Mouse (Mus musculus): ENCODE measurements around the gene Rft1. TPM values are rescaled to one million over a fixed set of nuclear protein-coding genes. Genes with fewer than 3 reads are reported as not detected.

Rft1 gene
- total RNA-seq, 1 experiment, result 15.7 TPM

DNA sequence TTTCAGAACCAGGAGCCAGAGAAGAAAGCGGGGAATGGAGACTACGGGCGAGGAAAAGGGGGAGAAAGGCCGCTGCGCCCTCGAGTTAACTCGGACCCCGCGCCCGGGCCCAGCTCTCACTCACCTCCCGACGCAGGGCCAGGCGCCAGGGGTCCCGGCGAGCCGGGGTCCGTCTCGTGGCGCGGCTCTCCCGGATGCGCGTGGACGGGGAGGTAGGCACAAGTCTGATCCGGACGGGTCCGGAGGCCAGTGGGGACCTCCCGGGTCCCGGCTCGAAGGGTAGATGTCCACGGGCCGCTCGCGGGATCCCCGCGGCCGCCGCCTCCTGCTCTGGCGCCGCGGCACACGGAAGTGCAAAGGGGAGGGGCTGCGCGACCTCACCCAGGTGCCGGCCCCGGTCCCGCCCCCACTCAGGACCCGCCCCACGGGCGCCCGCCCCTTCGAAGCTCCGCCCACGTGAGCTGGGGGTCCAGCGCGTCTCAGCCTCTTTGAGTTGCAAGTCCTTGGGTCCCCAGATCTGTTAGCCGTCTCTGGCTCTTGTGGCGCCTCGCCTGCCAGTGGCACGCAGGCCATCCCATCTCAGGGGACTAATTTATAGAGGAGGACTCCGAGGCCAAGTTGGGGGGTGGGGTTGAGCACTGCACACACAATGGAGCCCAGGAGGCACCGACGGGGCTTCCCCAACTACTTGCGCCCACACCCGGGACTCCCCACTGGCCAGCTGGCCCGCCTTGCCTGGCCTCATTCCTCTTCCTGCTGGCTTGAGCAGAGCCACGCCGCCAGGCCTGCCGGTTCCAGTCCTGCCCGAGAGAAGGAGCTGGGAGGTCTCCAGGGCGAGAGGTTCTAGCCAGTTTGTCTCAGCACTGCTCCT lies 28.1 kb upstream of the Rft1 start, which contains the start of gene Prkcd:
Gene Prkcd, minus strand, starts transcription at position 355 of the 871 bp plus-strand sequence.
- Histone ChIP-seq H3K9ac (ENCODE audit: insufficient read depth, low read depth, low read length, poor library complexity, severe bottlenecking) (peak within 1 kb of the TSS; percentile 82), H3K9me3 (ENCODE audit: control insufficient read depth, insufficient read depth, low read depth, low read length) (no peaks in the 10 kb centered on the region), H3K4me1 (ENCODE audit: control insufficient read depth in 2 of 2, insufficient read depth in 2 of 2, low read length in 2 of 2, poor library complexity in 1 of 2) (peaks cover 0 to 5% of the 10 kb centered on the region in 2 experiments; a peak in 2 of 4 replicates), H3K27ac (ENCODE audit: insufficient read depth, low read depth, low read length, poor library complexity, severe bottlenecking) (no peak within 1 kb of the TSS), H3K36me3 (ENCODE audit: control insufficient read depth, insufficient read depth, low read length, poor library complexity, severe bottlenecking) (no peaks in the 10 kb centered on the region), H3K4me3 (ENCODE audit: insufficient read depth in 1 of 2, low read depth in 1 of 2, low read length in 2 of 2, poor library complexity in 1 of 2, severe bottlenecking in 1 of 2) (peak within 1 kb of the TSS; percentile 89 to 99)
- in situ Hi-C loops (cut with MboI; ENCODE audit: low sequenced_read_pairs in 2 of 2, unreplicated experiment in 2 of 2), result no loop called here
- peak; percentile 67 for DNase-seq (ENCODE audit: low read depth, low spot score)
- no peak for TF ChIP-seq CHD2 (IDR thresholded peaks at IDR 0.05; ENCODE audit: low read depth, low read length)
- TF ChIP-seq MAFK (IDR thresholded peaks at IDR 0.05; ENCODE audit: insufficient read depth, low read depth, low read length), result no peak
- no peak for TF ChIP-seq HCFC1 (IDR thresholded peaks at IDR 0.05; ENCODE audit: borderline replicate concordance, insufficient read depth, low read length)
- no peak for TF ChIP-seq ZC3H11A (IDR thresholded peaks at IDR 0.05; ENCODE audit: borderline replicate concordance, low read depth, low read length)
- no peak for TF ChIP-seq ZNF384 (IDR thresholded peaks at IDR 0.05; ENCODE audit: low read depth, low read length)

DNA sequence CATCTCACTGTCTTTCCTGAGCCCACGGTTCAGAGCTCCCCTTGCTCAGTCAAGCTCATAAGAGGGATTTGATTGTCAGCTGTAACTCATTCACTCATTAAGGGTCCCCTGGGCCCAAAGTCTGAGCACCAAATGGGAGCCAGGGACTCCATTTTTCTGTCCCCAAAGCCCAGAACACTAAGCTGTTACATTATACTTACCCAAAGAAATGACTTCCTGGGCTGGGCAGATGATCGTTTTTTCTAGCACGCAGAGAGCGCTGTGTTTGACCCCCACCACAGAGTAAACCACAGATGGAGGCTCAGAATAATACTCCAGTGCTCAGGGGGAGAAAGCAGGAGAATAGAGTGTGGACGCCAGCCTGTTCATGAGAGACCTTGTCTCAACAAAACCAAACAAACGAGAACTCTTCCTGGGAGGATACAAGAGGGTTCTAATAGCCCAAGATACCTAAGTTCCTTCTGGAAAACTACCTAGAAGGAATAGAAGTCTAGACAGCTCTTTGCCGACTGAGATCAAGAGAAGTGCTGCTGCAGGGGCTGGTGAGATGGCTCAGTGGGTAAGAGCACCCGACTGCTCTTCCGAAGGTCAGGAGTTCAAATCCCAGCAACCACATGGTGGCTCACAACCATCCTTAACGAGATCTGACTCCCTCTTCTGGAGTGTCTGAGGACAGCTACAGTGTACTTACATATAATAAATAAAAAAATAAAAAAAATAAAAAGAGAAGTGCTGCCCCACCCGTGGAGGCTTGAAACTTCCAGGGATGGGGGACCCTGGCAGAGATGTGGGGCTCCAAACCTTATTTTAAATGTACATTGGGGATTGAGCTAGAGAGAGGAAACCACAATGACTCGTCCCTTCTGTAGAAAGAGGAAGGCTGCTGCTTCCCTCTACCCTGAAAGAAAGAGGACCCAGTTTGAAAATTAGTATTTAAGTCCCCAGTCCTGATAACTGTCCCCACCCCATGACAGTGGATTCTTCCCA lies 27.1 kb upstream of the Rft1 start:
- peak overlapping the region; percentile 32; the same call in 1 of the 2 replicates for H3K9ac ChIP-seq (ENCODE audit: insufficient read depth, low read depth, low read length, poor library complexity, severe bottlenecking)
- H3K9me3 ChIP-seq (ENCODE audit: control insufficient read depth, insufficient read depth, low read depth, low read length), result no peaks in the 10 kb centered on the region
- peaks cover 0 to 7% of the 10 kb centered on the region in 2 experiments; a peak in 3 of 4 replicates for H3K4me1 ChIP-seq (ENCODE audit: control insufficient read depth in 2 of 2, insufficient read depth in 2 of 2, low read length in 2 of 2, poor library complexity in 1 of 2)
- H3K27ac ChIP-seq (ENCODE audit: insufficient read depth, low read depth, low read length, poor library complexity, severe bottlenecking), result no peak overlapping the region
- H3K36me3 ChIP-seq (ENCODE audit: control insufficient read depth, insufficient read depth, low read length, poor library complexity, severe bottlenecking), result no peaks in the 10 kb centered on the region
- no peak for TF ChIP-seq MAFK (IDR thresholded peaks at IDR 0.05; ENCODE audit: insufficient read depth, low read depth, low read length)
- no peak for TF ChIP-seq ZNF384 (IDR thresholded peaks at IDR 0.05; ENCODE audit: low read depth, low read length)
- no peak for TF ChIP-seq ZC3H11A (IDR thresholded peaks at IDR 0.05; ENCODE audit: borderline replicate concordance, low read depth, low read length)
- no peak for TF ChIP-seq CHD2 (IDR thresholded peaks at IDR 0.05; ENCODE audit: low read depth, low read length)
- TF ChIP-seq HCFC1 (IDR thresholded peaks at IDR 0.05; ENCODE audit: borderline replicate concordance, insufficient read depth, low read length), result no peak
- peak overlapping the region; percentile 89 to 99 for H3K4me3 ChIP-seq (ENCODE audit: insufficient read depth in 1 of 2, low read depth in 1 of 2, low read length in 2 of 2, poor library complexity in 1 of 2, severe bottlenecking in 1 of 2)
- DNase-seq (ENCODE audit: low read depth, low spot score), result no peak
- in situ Hi-C loops (cut with MboI; ENCODE audit: low sequenced_read_pairs in 2 of 2, unreplicated experiment in 2 of 2), result no loop called here

DNA sequence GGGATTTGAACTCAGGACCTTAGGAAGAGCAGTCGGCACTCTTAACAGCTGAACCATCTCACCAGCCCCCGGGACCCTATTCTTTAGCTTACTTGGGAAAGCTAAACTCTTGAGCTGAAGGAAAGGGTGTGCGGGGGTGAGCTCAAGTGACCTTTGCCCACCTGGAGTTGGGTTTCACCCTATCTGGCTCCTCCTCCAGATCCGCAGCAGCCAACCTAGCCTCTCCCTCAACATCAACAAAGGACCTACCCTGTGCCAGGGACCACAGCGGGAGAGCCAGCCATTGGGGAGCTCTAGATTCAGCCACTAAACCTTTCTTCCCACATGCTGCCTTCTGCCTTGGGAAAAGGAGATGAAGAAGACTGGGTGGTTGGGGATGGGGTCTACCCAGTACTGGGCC lies 25.9 kb upstream of the Rft1 start:
- in situ Hi-C loops (cut with MboI; ENCODE audit: low sequenced_read_pairs in 2 of 2, unreplicated experiment in 2 of 2), result no loop called here
- no peak overlapping the region for H3K9ac ChIP-seq (ENCODE audit: insufficient read depth, low read depth, low read length, poor library complexity, severe bottlenecking)
- H3K4me1 ChIP-seq (ENCODE audit: control insufficient read depth in 2 of 2, insufficient read depth in 2 of 2, low read length in 2 of 2, poor library complexity in 1 of 2), result peaks cover 0 to 16% of the 10 kb centered on the region in 2 experiments; a peak in 3 of 4 replicates
- H3K27ac ChIP-seq (ENCODE audit: insufficient read depth, low read depth, low read length, poor library complexity, severe bottlenecking), result no peak overlapping the region
- no peak overlapping the region for H3K4me3 ChIP-seq (ENCODE audit: insufficient read depth in 1 of 2, low read depth in 1 of 2, low read length in 2 of 2, poor library complexity in 1 of 2, severe bottlenecking in 1 of 2)
- TF ChIP-seq HCFC1 (IDR thresholded peaks at IDR 0.05; ENCODE audit: borderline replicate concordance, insufficient read depth, low read length), result no peak
- no peak for TF ChIP-seq ZNF384 (IDR thresholded peaks at IDR 0.05; ENCODE audit: low read depth, low read length)
- TF ChIP-seq ZC3H11A (IDR thresholded peaks at IDR 0.05; ENCODE audit: borderline replicate concordance, low read depth, low read length), result no peak
- no peak for TF ChIP-seq MAFK (IDR thresholded peaks at IDR 0.05; ENCODE audit: insufficient read depth, low read depth, low read length)
- TF ChIP-seq CHD2 (IDR thresholded peaks at IDR 0.05; ENCODE audit: low read depth, low read length), result no peak
- DNase-seq (ENCODE audit: low read depth, low spot score), result no peak
- H3K9me3 ChIP-seq (ENCODE audit: control insufficient read depth, insufficient read depth, low read depth, low read length), result no peaks in the 10 kb centered on the region
- H3K36me3 ChIP-seq (ENCODE audit: control insufficient read depth, insufficient read depth, low read length, poor library complexity, severe bottlenecking), result no peaks in the 10 kb centered on the region

DNA sequence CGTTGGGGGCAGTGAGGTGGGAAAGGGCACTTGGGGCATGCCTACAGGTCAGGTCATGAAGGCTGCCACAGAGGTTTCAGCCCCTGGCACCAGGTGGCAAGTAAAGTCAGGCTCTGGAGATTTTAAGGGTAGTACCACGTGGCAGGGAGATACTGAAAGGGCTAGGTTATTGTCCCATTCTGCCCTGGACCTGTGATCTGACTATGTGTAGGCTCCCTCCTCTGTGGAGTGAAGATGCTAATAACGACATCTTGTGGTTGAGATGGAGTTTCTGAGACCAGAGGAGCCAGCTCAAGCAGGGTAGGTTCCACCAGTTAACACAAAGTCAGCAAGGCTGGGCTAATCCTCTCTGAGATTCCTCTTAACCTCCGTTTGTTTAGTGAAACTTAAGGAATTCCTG lies 24.3 kb upstream of the Rft1 start:
- peaks cover 0 to 14% of the 10 kb centered on the region in 2 experiments; a peak in 3 of 4 replicates for H3K4me1 ChIP-seq (ENCODE audit: control insufficient read depth in 2 of 2, insufficient read depth in 2 of 2, low read length in 2 of 2, poor library complexity in 1 of 2)
- no peak overlapping the region for H3K4me3 ChIP-seq (ENCODE audit: insufficient read depth in 1 of 2, low read depth in 1 of 2, low read length in 2 of 2, poor library complexity in 1 of 2, severe bottlenecking in 1 of 2)
- no peak for TF ChIP-seq MAFK (IDR thresholded peaks at IDR 0.05; ENCODE audit: insufficient read depth, low read depth, low read length)
- no peak for TF ChIP-seq ZNF384 (IDR thresholded peaks at IDR 0.05; ENCODE audit: low read depth, low read length)
- no peak for TF ChIP-seq CHD2 (IDR thresholded peaks at IDR 0.05; ENCODE audit: low read depth, low read length)
- TF ChIP-seq ZC3H11A (IDR thresholded peaks at IDR 0.05; ENCODE audit: borderline replicate concordance, low read depth, low read length), result no peak
- in situ Hi-C loops (cut with MboI; ENCODE audit: low sequenced_read_pairs in 2 of 2, unreplicated experiment in 2 of 2), result no loop called here
- DNase-seq (ENCODE audit: low read depth, low spot score), result no peak
- H3K9me3 ChIP-seq (ENCODE audit: control insufficient read depth, insufficient read depth, low read depth, low read length), result no peaks in the 10 kb centered on the region
- H3K36me3 ChIP-seq (ENCODE audit: control insufficient read depth, insufficient read depth, low read length, poor library complexity, severe bottlenecking), result no peaks in the 10 kb centered on the region
- no peak overlapping the region for H3K9ac ChIP-seq (ENCODE audit: insufficient read depth, low read depth, low read length, poor library complexity, severe bottlenecking)
- no peak overlapping the region for H3K27ac ChIP-seq (ENCODE audit: insufficient read depth, low read depth, low read length, poor library complexity, severe bottlenecking)

All from ES-E14 (cell line).